Mouse (Mus musculus): Measurements from ENCODE around the gene 1700061G19Rik. TPM values are rescaled to one million over a fixed set of nuclear protein-coding genes. Genes with fewer than 3 reads are reported as not detected.
A peak's percentile ranks its signal among the peaks of the same experiment; 100 is the strongest.
"Not testable (repeated sequence)": the region's sequence is repeated elsewhere in the genome, so short reads cannot be mapped to it uniquely, and the experiment has no call there.

1700061G19Rik gene
- total RNA-seq, 2 experiments from 2014 or later, result 0.14 to 0.40 TPM

DNA sequence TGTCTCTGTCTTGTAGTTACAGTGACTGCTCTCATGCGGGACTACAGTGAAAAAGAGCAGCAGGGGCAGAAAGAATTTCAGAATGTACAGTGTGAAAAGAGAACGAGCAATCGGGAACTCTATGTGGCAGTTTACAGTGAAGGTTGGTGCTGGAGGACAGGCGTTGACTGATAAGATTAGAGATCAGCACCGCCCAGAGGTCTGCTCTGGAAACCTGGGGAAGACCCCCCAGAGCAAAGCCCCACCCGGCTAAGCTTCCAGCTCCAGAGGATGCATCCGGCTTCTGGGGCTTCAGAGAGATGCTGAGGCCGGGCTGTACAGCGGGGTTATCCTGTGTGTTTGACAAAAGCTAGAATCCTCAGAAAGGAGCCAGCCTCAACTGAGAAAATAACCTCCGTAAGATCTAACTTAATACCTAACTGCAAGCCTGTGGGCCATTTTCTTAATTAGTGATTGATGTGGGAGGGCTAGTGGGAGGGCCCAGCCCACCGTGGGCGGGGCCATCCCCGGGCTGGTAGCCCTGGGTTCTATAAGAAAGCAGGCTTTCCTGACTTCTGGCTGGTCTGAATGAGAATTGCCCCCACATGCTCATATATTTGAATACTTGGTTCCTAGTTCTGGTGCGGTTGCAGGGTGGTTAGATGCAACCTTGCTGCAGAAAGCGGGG is 4.9 kb upstream of the 1700061G19Rik start:
- no peak for DNase-seq (ENCODE audit: low spot score in 2 of 2)

DNA sequence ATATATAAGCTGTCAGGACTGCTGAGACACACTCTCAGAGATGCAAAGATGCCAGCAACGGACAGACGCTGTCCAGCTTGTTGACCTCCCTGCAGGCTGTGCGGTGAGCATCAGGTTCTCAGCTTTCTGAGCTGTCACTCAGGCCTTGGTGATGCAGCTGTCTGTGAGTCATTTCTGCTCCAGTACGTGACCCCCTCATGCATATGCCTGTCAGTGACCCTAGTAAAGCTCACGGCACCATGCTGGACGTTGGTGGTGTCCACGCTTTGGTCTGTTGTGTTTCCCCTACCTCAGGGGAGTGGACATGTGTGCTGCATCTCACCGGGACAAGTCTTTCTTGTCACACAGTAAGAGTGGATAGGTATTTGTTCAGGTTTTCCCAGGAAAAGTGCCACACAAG is 3.5 kb upstream of the 1700061G19Rik start:
- DNase-seq (ENCODE audit: low spot score in 2 of 2), result no peak

DNA sequence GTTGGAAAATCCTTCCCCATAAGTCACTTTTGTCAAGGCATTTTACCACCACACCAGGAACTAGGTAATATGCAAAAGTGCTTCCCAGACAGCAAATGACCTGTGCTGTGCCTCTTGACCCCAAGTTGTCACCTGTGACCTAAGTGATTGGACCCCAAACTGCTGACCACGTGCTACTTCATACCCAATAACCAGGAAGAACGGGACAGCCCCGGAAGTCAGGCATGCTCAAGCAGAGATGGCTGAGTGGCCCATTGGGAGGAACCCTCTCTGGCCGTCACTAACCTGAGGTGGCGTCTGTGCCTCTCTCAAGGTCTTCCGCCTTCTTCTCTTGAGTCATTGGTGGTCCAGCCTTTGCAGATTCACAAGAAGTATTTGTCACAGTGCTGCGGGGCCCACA is 2.8 kb upstream of the 1700061G19Rik start:
- DNase-seq (ENCODE audit: low spot score in 2 of 2), result no peak

DNA sequence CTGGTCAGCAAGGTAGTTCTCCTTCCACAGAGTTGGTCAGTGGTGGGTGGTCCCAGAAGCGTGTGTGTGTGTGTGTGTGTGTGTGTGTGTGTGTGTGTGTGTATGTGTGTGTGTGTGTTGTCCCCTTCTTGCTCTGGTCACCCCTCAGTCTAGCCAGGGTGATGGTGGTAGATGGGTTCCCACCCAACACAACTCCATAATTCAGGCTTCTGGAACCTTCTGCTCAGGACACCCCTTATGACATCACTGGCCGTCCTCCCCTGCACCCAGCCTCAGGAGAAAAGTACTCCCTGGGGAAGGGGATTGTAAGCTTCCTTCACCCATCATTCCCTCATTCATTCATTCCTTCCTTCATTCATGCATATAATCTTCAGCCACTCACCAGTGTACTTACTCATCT is 1.0 kb upstream of the 1700061G19Rik start, which contains the start of gene Acsbg2:
TSS of gene Acsbg2 (minus strand) at position 211 of the 400 bp plus-strand sequence.
- no peak for DNase-seq (ENCODE audit: low spot score in 2 of 2)

DNA sequence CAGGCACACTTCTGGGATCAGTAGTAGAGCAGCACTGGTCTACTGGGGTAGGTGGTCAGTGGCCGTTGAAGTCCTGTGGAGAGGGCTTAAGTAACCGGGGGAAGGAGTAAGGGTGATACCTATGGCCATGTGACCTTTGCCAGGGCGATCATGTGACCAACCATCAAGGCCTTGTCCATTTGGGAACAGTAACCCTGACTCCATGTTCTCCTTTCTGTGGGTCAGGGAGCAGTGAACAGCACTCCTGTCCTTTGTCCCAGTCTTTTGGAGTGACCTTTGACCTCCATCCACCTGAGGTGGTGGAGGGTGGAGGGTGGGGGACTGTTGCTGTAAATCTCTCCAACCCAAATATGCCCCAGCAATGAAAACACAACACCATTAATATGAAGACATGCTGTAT is 1.2 kb downstream of the 1700061G19Rik start:
- DNase-seq (ENCODE audit: low spot score in 2 of 2), result no peak

DNA sequence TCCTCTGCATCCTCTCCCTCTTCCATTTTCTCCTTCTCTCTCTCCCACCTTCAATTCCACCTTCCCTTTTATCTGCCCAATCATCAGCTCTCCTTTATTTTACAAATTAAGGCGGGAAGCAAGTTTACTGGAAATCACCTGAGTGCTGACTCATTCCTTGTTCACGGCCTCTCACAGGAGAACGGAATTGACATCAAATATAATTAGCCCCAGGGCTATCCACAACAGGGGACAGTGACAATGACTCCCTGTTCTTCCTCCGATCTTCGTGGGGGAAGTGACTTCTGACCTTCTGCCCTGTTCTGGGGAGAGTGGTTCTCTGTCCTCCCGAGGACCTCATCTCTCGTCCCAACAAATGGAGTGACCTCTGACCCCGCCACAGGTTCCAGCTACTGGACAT is 1.7 kb downstream of the 1700061G19Rik start:
- DNase-seq (ENCODE audit: low spot score in 2 of 2), result no peak

DNA sequence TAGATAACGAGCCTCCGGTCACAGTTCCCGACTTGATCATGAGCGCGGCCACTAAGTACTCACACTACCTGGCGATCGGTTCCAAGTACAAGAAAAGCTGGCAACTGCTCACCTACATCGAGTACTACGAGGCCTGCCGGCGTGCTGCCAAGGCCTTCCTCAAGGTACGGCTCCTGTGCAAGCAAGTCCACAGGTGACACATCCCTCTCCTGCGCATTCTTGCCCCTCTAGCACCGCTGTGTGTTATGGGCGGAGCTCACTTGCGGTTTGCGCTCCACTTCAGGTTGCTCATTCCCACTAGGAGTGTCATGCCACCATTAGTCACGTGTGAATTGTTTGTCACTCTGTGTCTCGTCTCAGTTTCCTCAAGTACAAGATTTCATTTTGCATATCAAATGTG is 2.1 kb downstream of the 1700061G19Rik start:
- DNase-seq (ENCODE audit: low spot score in 2 of 2), result no peak

DNA sequence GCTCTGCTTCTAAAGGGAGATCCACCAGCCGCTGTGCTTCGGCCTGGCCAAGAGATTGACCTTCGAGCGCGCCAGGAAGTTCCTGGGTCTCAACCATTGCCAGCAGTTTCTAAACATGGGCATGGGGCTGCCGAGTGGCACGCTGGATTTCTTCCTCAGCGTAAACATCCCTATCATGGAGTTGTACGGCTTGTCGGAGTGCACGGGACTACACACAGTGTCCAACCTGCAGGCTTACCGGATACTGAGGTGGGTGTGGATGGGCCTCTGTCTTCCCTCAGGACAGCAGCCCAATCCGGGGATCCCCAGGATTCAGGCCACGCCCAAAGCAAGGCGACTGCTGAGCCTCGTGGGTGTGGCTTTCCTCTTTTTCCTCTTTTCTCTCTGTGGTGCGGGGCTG is 8.3 kb downstream of the 1700061G19Rik start:
- no peak for DNase-seq (ENCODE audit: low spot score in 2 of 2)

DNA sequence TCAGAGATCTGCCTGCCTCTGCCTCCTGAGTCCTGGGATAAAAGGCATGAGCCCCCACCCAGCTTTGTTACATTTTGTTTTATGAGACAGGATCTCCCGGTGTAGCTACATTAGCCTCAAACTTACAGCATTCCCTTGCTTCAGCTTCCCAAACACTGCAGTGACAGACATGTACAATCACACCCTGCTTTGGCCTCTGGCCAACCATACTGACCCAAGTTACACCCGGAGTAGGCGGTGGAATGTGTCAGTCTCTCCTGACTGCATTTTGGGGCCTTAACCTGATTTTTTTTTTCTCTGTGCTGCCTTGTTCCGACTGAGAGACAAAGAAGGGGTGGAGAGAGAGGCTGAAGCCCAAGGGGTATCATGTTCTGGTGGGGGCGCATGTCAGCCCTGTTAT is 9.1 kb downstream of the 1700061G19Rik start:
- no peak for DNase-seq (ENCODE audit: low spot score in 2 of 2)

DNA sequence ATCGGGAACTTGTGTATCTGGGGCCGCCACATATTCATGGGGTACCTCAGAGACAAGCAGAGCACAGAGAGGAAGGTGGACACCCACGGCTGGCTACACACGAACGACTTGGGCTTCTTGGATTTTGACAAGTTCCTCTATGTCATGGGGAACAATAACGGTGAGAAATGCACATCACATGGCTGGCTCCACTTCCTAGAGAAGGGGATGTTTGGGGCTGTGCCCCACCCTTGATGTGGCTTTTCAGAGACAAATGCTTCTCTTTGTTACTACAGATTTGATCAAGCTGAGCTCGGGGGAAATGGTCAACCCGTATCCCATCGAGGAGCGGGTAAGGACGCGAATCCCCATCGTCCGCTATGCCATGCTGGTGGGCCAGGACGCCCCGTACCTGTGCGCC is 9.5 kb downstream of the 1700061G19Rik start:
- no peak for DNase-seq (ENCODE audit: low spot score in 2 of 2)

DNA sequence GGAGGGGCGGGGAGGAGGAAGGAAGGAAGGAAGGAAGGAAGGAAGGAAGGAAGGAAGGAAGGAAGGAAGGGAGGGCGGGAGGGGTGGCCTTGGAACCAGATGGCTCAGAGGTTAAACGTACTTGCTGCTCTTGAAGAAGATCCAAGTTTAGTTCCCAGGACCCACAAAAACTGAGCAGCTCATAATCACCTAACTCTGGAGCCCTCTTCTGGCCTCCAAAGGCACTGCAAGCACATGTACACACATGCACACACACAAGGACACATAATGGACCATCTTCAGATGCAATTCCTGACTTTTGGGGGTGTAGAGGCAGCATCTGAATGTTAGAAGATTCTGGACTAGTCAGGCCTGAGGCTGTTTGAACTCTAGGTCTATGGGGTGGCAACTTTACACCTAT is 12.8 kb downstream of the 1700061G19Rik start:
- DNase-seq (ENCODE audit: low spot score in 2 of 2), result no peak

DNA sequence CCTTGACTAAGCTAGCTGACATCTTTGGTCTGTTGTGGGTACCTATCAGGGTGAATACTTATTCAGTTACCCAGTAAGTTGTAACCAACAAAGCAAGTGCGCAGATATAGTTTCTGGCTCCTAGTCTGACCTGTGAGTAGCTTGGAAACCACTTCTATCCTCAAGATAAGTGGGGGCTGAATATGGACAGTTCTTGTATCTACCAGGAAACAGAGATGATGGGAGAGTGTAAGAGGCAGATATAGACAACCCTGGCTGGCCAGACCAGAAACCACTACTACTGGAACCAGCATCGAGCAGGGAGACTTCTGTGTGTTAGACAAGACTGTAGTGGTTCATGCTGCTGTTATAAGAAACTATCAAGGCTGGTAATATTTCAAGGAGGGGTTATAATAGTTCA is 14.7 kb downstream of the 1700061G19Rik start:
- no peak for DNase-seq (ENCODE audit: low spot score in 2 of 2)

DNA sequence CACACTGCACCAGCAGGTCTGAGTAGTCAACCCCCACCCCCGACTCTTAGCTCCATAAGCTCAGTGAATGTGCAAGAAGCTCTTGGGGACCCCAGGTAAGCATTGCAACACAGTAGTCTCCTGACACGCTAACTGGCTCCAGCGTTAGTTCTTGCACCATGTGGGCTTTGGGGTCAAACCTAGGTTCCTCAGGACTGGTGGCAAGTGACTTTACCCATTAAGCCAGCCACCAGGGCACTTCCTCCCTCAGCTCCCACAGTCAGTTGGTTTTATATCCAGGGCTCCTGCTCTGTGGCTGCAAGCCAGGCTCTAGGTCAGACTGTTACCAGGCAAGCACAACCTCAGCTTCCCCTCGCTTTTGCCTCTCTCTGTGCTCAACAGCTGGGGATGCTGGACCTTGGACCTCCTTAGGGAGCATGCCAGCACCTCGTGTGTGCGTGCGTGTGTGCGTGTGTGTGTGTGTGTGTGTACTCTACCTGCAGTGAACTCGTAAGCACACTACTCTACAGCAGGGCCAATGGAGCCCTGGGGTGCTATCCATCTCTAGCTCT is 20.2 kb downstream of the 1700061G19Rik start:
- DNase-seq (ENCODE audit: low spot score in 2 of 2), result no peak

DNA sequence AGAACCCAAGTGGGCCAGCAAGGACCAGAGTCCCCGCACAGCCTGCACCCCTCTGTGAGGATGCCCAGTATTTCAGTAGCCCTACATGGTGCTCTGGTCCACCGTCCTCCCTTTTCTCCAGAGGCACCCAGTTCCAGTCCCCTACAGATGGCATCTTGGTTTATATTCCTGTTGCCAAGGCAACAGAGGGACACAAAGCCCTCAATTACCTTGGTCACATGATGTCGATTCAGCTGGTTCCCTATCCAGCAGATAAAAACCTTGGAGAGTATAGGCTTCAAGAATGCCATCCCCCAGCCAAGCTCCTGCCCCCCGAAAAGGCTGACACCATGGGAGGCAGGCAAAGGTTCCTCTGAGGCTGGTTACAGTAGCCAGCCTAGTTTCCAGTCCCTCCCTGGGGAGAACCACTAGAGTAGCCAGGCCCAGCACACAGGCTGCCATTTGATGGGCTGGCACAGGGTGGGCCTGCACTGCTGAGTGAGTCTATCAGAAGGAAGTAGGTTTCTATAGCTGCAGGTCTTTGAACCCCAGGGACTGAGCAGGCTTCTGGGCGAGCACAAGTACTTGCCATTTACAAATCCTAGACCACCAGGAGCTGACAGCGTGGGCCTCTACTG is 21.3 kb downstream of the 1700061G19Rik start:
- no peak for DNase-seq (ENCODE audit: low spot score in 2 of 2)

DNA sequence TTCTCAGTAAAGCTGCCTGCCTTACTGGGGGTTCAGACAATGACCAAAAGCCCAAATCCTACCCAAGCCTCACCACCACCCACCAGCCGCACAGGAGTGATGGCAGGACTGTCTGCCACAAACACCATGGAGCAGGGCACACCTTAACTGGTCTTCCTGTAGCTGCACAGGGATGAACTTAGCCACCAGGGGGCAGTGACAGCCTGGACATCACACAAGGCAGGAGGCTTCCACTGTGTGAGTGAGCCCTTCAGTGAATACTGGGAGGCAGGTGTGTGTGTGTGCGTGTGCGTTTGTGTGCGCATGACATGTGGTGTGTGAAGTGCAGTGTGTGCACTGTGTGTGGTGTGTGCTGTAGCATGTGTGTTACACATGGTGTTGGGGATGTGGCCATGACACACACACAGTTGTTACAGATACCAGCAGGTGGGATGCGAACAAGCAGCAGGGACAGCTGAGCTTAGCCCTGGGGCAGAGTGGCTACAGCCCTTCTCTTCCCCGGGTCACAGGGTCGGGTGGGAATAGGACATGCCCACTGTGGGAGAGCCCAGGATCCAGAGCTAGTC is 22.4 kb downstream of the 1700061G19Rik start:
- DNase-seq (ENCODE audit: low spot score in 2 of 2), result peak; percentile 86 to 91

DNA sequence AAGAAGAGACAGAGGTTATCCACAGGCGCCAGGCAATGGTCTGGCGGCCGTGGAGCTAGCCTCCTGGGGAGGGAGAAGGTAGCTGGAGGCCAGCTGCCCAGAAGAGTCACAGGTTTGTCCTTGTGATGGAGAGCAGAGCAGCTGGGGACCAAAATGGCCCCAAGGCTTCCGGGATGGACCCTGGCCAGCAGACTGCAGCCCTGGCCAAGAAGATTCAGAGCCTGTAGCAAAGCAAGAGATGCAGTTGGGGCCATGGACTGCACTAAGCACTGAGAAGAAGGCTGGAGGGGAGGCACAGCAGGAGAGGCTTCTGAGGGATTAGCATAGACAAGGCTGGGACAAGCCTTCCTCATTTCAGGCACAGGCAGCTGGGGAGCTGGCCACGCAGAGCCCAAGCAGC is 27.4 kb downstream of the 1700061G19Rik start:
- no peak for DNase-seq (ENCODE audit: low spot score in 2 of 2)

DNA sequence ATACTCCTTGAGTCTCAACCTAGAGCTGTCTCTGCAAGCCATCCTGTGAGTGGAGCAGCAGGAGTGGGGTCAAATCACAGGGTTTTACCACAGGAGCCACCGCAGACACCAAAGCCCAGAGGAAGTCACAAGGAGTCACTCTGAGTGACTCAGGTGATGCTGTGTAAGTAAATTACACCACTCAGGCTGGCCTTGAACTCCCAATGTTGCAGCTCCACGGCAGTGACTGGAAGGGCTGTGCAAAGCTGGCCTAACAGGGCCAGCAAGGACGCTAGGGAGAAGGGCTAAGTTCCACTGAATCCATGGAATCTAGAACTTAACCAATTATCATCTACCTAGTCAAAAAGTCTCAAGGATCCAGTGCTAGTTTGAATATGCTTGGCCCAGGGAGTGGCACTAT is 30.9 kb downstream of the 1700061G19Rik start:
- no peak for DNase-seq (ENCODE audit: low spot score in 2 of 2)

DNA sequence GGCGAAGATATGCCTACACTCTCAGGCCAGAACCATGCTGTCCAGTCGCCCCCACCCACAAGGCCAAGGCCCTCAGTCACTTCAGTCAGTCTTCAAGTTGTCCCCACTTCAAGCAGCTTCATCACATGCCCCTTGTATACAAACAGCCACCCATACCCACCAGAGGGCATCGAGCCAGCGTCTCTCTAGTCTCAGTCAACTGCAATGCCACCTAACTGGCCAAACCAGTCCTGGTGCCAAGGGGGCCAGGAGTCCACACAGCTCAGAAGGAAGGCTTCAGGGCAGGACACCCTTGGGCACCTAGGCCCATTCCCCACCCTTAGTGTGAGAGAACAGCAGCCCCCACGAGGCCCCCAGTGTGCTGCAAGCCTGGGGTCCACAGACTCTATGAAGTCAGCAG is 31.8 kb downstream of the 1700061G19Rik start:
- DNase-seq (ENCODE audit: low spot score in 2 of 2), result no peak

DNA sequence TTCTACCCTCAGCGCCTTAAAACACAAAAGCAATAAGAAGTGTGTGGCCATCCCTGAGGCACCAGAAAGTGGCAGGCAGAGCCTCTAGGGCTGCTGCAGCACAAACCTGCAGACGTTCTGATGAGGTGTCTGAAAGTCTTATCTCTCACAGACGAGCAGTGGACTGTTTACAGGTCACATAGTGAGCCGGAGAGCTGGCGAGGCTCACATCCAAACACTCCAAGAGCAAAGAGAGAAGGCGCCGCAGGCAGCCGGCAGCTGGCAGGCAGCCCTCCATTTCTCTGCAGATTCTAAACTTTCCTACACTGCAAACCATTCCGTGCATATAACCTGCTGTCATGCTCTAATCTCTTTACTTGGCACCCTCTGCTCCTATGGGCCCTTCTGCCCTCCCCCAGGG is 32.6 kb downstream of the 1700061G19Rik start:
- no peak for DNase-seq (ENCODE audit: low spot score in 2 of 2)

DNA sequence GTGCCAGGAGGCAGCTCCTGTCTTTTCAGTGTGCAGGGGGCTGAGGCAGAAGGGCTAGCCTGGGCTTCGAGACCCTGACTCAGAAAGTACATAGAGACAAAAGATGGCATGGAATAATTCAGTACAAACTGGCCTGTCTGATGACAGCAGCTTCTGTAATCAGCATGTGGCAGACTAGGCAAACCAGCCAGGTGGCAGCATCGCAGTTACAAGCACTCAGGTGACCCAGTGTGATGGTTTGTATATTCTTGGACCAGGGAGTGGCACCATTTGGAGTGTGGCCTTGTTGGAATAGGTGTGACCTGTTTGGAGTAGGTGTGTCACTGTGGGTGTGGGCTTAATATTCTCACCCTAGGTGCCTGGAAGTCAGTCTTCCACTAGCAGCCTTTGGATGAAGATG is 34.5 kb downstream of the 1700061G19Rik start:
- not testable (repeated sequence) for DNase-seq (ENCODE audit: low spot score in 2 of 2)

DNA sequence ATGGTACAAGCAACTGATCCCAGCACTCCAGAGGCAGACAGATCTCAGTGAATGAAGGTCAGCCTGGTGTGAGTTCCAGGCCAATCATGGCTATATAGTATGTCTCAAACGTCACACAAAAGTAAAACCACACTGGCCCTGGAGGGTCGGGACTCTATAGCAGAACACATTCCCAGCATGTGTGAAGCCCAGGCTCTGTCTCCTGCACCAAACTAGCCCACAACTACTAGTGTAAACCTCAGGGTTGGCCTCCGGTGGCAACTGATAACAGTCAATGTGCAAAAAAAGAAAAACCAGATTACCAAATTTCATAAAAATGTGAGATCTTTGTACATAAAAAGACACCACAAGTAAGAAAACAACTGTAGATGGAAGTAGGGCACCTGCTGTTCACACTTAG is 37.7 kb downstream of the 1700061G19Rik start:
- no peak for DNase-seq (ENCODE audit: low spot score in 2 of 2)

DNA sequence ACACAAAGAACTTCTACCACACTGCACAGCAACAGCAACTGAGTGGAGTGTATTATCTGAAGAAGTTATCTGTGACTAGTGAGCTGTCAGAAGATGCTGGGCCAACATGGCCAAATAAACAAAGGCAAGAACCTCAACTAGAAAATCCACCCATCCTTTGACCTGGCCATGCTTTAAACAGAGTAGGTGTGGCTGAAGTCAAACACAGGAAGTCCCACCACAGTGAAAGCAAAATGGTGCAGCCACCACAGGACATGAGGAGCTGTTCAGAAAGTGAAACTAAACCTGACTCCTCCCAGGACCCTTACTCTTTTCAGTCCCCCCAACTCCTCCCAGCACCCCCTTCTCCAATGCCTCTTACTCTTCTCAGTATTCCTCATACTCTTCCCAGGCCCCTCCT is 38.2 kb downstream of the 1700061G19Rik start:
- DNase-seq (ENCODE audit: low spot score in 2 of 2), result no peak

DNA sequence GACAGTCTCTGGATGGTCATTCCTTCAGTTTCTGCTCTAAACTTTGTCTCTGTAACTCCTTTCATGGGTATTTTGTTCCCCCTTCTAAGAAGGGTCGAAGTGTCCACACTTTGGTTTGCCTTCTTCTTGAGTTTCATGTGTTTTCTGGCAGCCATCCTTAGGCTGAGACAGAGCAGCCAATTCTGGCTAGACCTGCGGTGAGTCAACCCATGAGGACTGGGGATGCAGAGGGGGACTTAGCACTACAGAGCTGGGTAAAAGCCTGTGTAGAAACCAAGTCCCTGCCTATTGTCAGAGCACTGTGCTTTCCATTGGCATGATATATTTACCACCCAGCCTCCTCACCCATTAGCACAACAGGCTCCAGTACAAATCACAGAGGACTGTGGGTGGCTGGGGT is 41.9 kb downstream of the 1700061G19Rik start:
- DNase-seq (ENCODE audit: low spot score in 2 of 2), result no peak
